Mouse (Mus musculus): ENCODE results near the gene 2510002D24Rik. TPM values are rescaled to one million over a fixed set of nuclear protein-coding genes. Genes with fewer than 3 reads are reported as not detected.
A peak's percentile ranks its signal among the peaks of the same experiment; 100 is the strongest.

Gene 2510002D24Rik
- 54.3 and 55.2 TPM in 2 replicates for polyA plus RNA-seq (2012; rRNA removed)

DNA sequence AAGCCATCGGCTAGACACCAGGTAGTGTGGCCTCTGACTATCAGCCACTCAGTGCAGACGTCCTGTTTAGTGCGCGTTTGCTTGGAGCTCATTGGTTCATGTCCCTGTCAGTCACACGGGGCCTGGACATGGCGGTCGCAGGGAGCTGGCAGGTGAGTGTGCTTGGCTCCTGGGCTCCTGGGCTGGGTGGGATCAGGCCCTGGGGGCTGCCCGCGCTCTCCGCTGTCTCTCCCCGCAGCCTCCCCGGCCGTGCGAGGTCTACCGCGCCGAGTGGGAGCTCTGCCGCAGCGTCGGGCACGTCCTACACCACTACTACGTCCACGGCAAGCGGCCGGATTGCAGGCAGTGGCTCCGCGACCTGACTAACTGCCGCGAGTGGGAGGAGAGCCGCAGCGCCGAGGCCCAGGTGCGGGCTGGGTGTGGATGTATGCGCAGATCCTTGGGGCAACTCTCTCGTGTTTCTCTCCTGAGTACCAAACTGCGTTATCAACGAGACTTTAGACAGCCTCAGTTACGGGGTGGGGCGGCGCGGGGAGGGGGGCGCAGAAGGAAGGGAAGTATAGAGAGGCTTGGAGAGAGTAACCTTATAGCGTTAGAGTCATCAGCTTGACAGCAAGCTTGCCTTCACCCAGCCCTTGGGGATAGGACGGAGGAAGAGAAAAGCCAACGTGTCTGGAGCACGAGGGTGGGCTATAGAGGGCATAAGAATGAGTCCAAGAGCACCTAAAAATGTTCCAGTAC lies at the start of gene 2510002D24Rik, which contains the start of gene Gm28539:
TSS of gene 2510002D24Rik (plus strand) at position 111 of the 741 bp plus-strand sequence.
TSS of gene Gm28539 (plus strand) at position 117 of the 741 bp plus-strand sequence.
- WGBS: 1% methylated on average over 45 of the region's 46 CpGs

DNA sequence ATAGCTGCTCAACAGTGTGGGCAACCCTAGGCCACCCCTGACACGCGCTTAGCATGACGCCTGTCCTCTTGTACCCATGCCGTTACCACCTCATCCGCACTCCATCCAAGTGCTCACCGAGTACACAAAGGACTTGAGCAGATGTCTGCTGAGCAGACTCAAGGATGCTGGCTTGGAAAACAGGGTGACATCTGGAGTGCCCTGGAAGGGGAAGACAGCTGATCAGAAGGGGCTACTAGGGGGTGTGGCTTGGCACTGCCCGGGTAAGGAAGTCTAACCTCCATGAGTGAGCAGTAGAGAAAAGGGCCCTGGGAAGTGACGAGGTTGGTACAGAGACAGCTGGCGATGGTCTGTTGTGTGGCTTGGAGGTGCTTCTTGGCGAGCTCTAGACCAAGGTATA lies 49.7 kb upstream of the 2510002D24Rik start:
- 96% methylated on average over 10 of the region's 10 CpGs for WGBS

More for the DNA sequence above, at the start of gene 2510002D24Rik, which contains the start of gene Gm28539:
- peak; percentile 98 for DNase-seq (ENCODE audit: low read depth, low spot score)

DNA sequence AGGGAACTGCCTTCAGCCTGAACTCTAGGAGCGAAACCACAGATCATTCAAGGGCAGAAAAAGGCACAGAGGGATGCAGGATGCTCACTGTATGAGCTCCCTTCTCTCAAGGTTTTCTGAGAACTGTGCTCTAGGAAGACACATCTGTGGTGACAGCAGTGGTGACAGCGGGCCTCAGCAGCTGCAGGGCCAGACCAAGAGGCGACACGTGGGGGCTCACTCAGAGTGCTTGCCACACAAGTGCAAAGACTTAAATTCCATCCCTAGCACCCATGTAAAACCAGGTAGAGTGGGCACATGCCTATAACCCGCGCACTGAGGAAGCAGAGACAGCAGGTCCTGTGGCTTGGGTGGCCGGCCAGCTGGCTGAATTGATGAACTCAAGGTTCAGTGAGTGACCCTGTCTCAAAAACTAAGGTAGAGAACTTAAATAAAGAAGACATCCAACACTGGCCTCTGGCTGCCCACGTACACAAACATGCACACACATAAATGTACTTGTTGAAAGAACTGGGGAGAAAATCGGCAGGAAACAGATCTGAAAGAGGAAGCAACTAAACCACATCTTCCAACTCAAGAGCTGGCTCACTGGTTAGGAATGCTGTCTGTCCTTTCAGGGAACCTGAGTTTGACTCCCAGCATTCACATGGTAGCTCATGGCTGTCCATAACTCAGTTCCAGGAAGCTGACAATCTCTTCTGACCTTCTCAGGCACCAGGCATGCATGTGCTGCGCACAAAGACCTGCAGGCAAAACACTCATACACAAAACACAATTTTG lies 47.6 kb upstream of the 2510002D24Rik start:
- no peak for DNase-seq (ENCODE audit: low read depth, low spot score)
- WGBS: 88% methylated on average over 10 of the region's 10 CpGs

More for the DNA sequence above, 49.7 kb upstream of the 2510002D24Rik start:
- DNase-seq (ENCODE audit: low read depth, low spot score): no peak

DNA sequence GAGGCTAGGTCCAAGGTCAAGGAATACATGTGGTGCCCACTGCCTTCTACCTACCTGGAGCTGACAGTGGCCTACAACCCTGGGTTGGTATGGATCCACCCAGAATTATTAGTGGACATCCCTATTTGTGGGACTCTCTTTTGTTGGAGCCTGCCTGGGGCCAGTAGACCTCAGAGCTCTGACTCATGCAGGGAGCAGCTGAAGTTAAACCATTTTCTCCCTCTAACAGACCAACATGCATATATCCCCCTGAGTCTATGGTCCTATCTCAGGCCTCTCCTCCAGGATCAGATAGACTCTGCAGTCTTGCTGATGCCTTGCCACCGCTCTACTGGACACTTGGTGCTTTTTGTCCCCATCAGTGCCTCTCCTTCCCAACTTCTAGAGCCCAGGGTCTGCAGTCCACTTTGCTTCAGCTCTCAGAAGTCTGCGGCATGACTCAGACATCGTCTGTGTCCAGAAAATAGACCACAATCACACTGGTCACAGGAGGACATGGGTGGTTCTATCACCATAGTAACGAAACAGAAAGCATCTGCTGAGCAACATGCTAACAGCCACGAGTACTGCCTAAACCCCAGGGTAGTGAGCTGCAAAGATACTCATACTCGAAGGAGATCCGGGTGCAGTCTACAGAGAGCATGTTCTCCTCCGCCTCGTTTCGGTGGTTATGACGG lies 41.0 kb upstream of the 2510002D24Rik start:
- no peak for DNase-seq (ENCODE audit: low read depth, low spot score)
- 89% methylated on average over 11 of the region's 11 CpGs for WGBS

DNA sequence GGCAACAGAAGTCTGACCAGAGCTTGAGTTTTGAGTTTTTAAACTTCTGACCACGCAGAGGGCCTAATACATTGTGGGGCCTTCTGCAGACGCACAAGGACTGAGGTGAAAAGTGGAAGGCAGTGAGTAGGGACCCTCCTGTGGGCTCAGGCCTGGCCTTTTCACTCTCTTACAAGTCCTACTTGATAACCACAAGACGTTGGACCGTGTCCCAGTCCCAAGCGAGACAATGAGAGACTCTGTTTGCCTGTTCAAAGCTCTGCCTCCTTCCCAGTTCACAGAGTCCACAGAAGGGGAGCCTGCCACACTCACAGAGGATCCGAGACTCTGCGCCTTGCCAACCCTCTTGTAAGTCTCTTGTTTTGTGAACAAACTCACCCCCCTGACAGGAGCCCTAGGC lies 39.7 kb upstream of the 2510002D24Rik start:
- 87% methylated on average over 7 of the region's 7 CpGs for WGBS
- no peak for DNase-seq (ENCODE audit: low read depth, low spot score)

DNA sequence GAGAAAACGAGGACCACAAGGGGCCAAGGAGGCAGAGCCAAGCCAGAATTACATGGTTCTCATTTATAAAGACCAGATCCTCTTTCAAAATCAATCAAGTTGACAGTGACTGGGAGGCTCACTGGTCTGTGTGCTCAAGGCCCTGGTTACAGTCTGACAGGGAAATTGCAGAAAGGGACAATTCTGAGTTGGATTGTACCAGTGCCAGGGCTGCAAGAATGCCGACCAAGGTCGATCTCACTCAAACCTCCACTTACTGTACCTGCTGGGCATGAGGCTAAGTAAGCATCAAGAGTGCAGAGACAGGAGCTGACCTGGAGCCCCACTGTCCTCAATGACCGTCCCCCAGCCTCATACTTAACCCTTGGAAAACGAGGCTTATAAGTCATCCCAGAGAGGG lies 38.2 kb upstream of the 2510002D24Rik start:
- DNase-seq (ENCODE audit: low read depth, low spot score): no peak
- WGBS: 93% methylated on average over 5 of the region's 5 CpGs

DNA sequence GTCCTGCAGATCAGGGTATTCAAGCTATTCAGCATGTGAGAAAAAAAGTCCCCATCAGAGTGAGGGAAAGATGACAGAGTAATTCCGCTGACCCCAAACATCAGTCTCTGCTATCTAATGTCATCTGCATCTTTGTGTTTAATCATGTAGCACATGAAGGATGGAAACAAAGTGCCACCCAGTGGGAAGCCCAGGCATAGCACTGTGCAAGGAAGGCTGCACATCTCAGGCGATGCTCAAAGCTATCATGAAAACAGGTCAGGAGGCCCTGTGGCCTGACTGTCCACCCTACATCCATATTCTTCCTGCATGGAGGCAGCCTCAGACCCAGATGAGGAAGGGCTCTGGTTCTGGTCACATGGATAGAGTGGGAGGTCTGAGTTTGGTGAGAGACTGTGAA lies 37.5 kb upstream of the 2510002D24Rik start:
- WGBS: 80% methylated on average over 2 of the region's 2 CpGs
- no peak for DNase-seq (ENCODE audit: low read depth, low spot score)

DNA sequence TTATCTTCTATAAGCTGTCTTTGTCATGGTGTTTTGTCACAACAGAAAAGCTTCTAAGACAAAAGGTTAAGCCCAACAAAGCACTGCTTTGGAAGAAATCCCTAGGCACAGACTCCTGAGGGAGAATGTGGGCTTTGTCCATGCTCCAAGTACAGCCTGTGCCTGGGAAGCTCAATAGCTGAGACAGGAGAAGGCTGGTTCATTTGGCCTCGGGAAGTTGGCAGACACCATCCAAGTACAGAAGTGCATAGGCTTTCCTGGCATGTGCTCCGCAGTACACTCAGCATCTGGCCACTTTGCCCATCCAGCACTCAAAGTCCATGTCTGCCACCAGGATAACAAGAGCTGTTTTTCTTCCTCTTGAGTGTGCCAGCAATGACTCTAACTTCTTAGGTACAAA lies 30.6 kb upstream of the 2510002D24Rik start:
- 98% methylated on average over 2 of the region's 2 CpGs for WGBS
- no peak for DNase-seq (ENCODE audit: low read depth, low spot score)

DNA sequence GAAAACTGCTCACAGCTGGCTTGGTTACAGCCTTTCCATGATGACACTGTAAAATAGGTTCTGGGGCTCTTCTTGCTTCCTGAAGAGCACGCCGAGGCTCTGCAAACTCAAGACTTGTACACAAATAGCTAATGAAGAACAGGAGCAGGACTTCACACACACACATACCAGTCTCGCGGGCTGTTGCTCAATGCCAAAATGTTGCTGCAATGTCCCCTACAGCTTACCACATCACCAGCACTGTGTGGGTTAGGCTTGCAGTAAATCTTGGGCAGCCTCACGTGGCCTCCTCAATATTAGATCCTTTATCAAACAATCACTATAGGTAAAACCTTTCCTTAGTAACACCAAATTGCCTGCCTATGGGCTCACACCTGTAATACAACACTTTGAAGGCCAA lies 27.4 kb upstream of the 2510002D24Rik start:
- 93% methylated on average over 5 of the region's 5 CpGs for WGBS
- DNase-seq (ENCODE audit: low read depth, low spot score): no peak

DNA sequence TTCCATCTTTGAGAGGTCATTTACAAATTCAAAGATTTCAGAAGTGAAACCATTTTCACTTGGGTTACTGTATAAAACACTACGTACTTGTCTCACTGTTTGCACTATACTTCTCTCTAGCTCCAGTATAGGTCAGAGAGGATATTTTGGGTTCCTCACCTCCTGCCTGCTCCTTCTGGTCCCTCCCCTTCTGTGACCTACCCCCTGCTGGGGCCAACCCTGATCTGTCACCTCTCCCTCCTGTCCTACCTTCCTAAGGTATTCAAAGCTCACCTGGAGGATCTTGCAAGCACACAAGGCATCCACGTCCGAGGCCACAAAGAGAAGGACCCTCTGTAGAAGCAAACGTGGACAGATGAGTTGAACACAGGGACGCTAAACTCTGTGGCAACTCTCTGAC lies 25.3 kb upstream of the 2510002D24Rik start:
- DNase-seq (ENCODE audit: low read depth, low spot score): no peak
- WGBS: 1% methylated on average over 5 of the region's 5 CpGs

DNA sequence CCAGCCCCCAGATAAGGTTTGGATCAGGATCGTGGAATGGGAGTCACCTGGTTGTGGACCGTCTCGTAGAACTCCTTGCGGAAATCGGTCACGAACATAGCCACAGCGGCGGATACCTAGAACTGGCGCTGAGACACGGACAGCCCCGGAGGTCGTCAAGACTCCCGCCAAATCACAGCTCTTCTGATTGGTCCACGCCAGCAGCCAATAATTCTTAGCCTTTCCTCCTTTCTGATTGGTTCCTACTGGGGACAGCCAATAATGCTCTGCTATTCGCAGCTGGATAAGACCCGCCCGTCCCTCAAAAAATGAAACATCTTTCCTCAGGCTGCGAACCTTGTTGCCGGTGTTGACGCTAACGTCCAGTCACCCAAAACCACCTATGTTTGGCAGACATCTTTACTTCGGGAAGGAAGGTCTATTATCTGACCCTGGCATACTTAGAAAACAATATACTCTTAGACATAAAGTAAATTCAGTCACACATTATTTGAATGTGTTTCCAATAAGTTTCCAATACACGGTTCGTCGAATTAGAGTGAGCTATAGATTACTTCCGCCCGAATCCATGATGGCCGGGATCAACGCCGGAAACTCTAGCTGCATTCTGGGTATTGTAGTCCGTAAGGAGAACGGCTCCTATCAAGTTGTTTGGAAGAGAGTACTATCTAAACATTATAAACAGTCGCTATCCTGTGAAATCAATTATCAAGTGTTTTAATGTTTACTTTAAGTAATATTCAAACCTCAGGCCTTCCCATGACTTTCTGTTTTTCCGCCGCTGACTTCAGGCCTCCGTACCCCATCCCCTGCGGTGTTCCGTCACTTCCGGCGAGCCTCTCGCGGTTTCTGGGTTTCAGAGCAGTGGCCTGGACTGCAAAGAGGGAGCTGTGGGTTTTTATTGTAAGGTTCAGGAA lies 24.7 kb upstream of the 2510002D24Rik start, which contains the start of the genes Ufd1 and Cdc45:
TSS of gene Ufd1 (plus strand) at position 312 of the 917 bp plus-strand sequence.
TSS of gene Cdc45 (minus strand) at position 520 of the 917 bp plus-strand sequence.
- DNase-seq (ENCODE audit: low read depth, low spot score): peak; percentile 85
- WGBS: under 1% methylated on average over 42 of the region's 42 CpGs

DNA sequence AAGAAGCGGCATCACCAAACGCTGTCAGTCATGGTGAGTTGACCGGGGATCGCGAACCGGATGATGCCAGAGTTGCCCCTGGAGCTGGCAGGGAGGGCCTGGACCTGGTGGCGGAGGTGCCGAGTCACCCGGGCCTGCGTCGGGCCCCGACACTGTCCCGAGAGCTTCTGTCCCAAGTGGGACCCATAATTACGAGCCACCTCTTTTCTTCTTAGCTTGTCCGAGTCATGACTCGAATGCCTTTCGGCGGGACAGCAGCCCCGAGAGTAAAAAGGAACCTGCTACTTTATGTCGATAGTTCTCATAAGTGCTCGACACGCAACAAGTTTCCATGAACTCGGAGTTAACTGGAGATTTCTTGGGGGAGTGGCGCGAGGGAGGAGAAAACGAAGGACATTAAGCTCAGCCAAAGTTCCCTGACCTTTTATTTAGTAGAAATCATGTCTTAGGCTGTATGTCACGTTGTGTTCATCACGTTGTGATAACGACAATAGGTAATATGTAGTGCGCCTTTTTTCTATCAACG lies 23.9 kb upstream of the 2510002D24Rik start:
- peak; percentile 18 for DNase-seq (ENCODE audit: low read depth, low spot score)
- under 1% methylated on average over 31 of the region's 31 CpGs for WGBS

DNA sequence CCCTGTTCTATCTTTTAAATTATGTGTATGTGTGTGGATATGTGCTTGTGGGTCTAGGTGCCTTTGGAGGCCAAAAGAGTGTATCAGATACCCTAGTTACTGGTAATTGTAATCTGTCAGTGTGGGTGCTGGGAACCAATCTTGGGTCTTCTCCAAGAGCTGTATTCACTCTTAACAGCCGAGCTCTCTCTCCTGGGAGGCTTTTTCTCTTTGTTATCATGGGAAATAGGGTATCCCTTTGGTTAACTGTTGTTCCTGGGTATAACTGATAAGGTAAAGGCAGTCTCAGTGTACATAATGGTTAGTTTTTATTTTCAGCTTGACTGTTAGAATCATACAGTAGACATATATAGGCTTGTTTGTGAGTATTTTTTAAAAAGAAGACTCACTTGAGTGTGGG lies 14.0 kb upstream of the 2510002D24Rik start:
- 81% methylated on average over 1 of the region's 1 CpGs for WGBS
- DNase-seq (ENCODE audit: low read depth, low spot score): no peak

DNA sequence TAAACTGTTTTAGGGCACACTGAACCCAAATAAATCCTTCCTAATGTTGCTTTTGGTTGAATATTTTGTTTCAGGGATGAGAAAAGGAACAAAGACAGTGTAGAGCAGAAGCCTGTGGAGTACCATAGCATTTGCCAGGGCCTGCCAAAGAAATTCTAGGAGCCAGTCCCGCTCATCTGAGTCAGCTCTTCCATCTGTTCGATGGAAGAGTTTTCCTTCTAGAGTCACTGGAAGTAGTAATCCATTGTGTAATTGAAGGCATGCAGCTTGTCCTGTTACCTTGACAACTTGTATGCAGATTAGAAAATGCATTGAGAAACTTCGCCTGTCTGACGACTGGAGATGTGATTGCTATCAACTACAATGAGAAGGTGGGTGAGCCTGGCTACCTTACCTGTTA lies 13.5 kb upstream of the 2510002D24Rik start:
- DNase-seq (ENCODE audit: low read depth, low spot score): no peak
- WGBS: 79% methylated on average over 4 of the region's 4 CpGs

DNA sequence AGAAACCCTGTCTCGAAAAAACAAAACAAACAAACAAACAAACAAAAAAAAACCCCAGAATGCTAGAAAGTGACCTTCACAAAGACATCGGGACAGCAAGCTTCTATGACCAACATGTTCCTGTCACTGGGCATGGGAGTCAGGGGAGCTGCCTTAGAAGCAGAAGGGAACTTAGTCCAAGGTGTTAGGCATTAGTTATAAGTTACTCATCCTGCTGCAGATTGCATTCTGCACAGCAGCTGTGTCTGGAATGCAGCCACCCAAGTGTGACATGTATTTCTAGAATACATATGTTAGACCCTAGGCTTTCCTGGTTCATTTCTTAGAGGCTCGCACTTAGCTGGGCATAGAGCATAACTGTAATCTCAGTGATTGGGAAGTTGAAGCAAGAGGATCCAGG lies 7.7 kb upstream of the 2510002D24Rik start:
- 96% methylated on average over 3 of the region's 3 CpGs for WGBS
- no peak for DNase-seq (ENCODE audit: low read depth, low spot score)

DNA sequence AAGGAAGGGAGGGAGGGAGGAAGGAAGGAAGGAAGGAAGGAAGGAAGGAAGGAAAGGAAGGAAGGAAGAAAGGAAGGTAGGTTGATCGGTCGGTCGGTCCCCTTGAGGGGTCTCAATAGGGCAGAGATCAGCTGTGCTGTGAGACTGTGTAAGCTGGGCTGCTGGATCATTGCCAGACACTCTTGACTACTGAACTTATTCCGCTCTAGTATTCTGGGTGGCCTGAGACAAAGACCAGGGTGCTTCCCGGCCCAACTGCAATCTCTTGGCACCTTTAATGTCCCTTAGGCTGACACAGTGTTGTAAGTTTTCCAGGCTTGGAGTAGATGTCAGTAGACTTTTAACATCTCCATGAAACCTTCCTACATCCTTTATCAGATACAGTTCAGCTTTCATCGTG lies 7.3 kb upstream of the 2510002D24Rik start:
- 88% methylated on average over 6 of the region's 6 CpGs for WGBS
- DNase-seq (ENCODE audit: low read depth, low spot score): no peak

DNA sequence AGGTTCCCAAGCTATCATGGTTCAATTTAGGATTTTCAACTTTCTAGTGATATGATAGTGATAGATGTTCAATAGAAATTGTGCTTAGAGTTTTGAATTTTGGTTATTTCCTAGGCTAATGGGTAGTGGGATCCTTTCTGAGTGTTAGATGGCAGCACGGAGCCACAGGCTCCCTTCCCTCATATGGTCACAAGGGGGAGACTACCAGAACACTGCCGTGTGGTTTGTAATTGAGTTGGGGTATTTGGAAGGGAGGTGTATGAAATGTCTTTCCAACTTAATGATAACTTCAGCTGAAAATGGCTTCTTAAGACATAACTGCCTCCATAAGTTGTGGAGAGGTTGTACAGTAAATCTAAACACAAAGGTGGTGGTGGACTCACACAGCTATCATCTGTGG lies 2.9 kb upstream of the 2510002D24Rik start:
- DNase-seq (ENCODE audit: low read depth, low spot score): no peak
- whole genome bisulfite sequencing: 78% methylated on average over 2 of the region's 2 CpGs

DNA sequence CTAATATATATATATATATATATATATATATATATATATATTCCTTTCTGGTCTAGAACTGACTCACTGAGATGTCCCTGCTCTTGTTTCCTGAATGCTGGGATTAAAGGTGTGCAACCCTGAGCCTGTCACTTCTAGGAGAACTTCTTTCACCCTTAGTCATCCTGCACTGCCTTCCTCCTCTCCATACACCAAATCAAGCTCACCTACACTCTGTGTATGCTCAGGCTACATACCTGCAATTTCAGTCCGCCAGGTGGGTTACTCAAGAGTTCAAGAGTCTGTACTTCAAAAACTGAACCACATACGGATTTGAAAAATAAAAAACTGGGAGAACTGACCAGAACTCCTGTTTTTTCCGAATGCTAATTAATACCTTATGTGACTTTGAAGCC lies 308 bp upstream of the 2510002D24Rik start:
- DNase-seq (ENCODE audit: low read depth, low spot score): peak; percentile 19
- 14% methylated on average over 3 of the region's 3 CpGs for WGBS

DNA sequence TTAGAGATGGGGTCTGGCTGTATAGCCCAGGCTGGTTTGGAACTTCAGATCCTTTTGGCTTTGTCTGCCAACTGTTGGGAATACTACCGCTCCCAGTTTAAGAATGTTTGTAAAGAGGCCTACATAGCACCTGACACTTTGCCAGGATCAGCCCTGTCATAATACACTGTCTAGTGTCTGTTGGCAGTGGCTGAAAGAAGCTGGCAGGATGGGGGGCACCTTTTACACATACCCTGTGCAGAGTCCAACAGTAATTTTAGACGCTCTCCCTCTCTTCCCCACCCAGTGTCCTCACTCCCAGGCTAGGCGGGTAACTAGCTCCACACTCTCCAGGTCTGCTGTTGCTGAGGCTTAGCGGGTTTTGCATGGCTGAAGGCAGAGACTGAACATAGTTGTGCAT lies 2.0 kb downstream of the 2510002D24Rik start:
- DNase-seq (ENCODE audit: low read depth, low spot score): no peak
- whole genome bisulfite sequencing: 55% methylated on average over 4 of the region's 4 CpGs

Data from large intestine, adult 2 months (tissue).